Mouse (Mus musculus) MEL (cell line): ENCODE measurements around the gene Stk4.
"Not testable (repeated sequence)": the region's sequence is repeated elsewhere in the genome, so short reads cannot be mapped to it uniquely, and the experiment has no call there.

Experiments
- CTCF ChIP-seq, 3 experiments: IDR thresholded peaks in 2 of 3; conservative IDR thresholded peaks in 1 of 3; 2 replicates each; pipeline ENCODE4 v1.5.1; 2011 to 2012; ENCODE audit warnings: low read length in 3 of 3, low read depth in 2 of 3, mild to moderate bottlenecking in 2 of 3, improper control_type of control experiment in 1 of 3, inconsistent platforms in 1 of 3, mixed read lengths in 1 of 3, moderate library complexity in 1 of 3; ENCODE audit not compliant: control insufficient read depth in 1 of 3, insufficient read depth in 1 of 3, poor library complexity in 1 of 3, severe bottlenecking in 1 of 3
- EP300 ChIP-seq, 2 experiments: IDR thresholded peaks; 2 replicates each; pipeline ENCODE4 v1.6.1; 2011; ENCODE audit warnings: improper control_type of control experiment in 2 of 2, low read length in 2 of 2, low read depth in 1 of 2, mild to moderate bottlenecking in 1 of 2
- POLR2A ChIP-seq, 2 experiments: IDR thresholded peaks; 2 replicates each; pipeline ENCODE4 v1.6.1; 2011 to 2012; ENCODE audit warnings: low read length in 2 of 2, mild to moderate bottlenecking in 2 of 2, control low read depth in 1 of 2, improper control_type of control experiment in 1 of 2, low read depth in 1 of 2, moderate library complexity in 1 of 2; ENCODE audit not compliant: control insufficient read depth in 1 of 2, insufficient read depth in 1 of 2, poor library complexity in 1 of 2
- UBTF ChIP-seq: IDR thresholded peaks from 2 replicates; pipeline ENCODE4 v1.6.1; 2012; ENCODE audit warnings: low read depth, mild to moderate bottlenecking, inconsistent platforms, low read length, improper control_type of control experiment, moderate library complexity, borderline replicate concordance; ENCODE audit not compliant: insufficient read depth
- USF1 ChIP-seq: IDR thresholded peaks from 2 replicates; pipeline ENCODE4 v1.6.1; 2014; ENCODE audit warnings: low read depth, mild to moderate bottlenecking, inconsistent platforms, low read length, improper control_type of control experiment, moderate library complexity
- ZNF384 ChIP-seq: IDR thresholded peaks from 2 replicates; pipeline ENCODE4 v1.6.1; 2012; ENCODE audit warnings: low read depth, mild to moderate bottlenecking, inconsistent platforms, low read length, improper control_type of control experiment

GRCm38 (mm10) chr2:164071437-164071820 lies 1.3 kb downstream of the Stk4 start:
- TF ChIP-seq CTCF (IDR thresholded peaks at IDR 0.05 in 2 of 3, conservative IDR thresholded peaks at IDR 0.05 in 1 of 3; ENCODE audit: control insufficient read depth in 1 of 3, insufficient read depth in 1 of 3, low read depth in 2 of 3, low read length in 3 of 3, poor library complexity in 1 of 3, severe bottlenecking in 1 of 3); EP300 (IDR thresholded peaks at IDR 0.05; ENCODE audit: low read depth in 1 of 2, low read length in 2 of 2); ZNF384; USF1; POLR2A (IDR thresholded peaks at IDR 0.05; ENCODE audit: control insufficient read depth in 1 of 2, insufficient read depth in 1 of 2, low read depth in 1 of 2, low read length in 2 of 2, poor library complexity in 1 of 2); UBTF: not testable (repeated sequence)
